Mouse (Mus musculus) MEL (cell line): Measurements from ENCODE around the gene Rorb. TPM values are rescaled to one million over a fixed set of nuclear protein-coding genes. Genes with fewer than 3 reads are reported as not detected.

Experiments used
- DNase-seq: peaks from one replicate; pipeline ENCODE4 v3.0.0; 2011; ENCODE audit warnings: low read depth, low spot score
- H3K27ac ChIP-seq: 2 replicates; pipeline ENCODE4 v1.5.1; 2012; ENCODE audit warnings: low read depth, mild to moderate bottlenecking, control low read depth, low read length, moderate library complexity; ENCODE audit not compliant: control insufficient read depth
- H3K27me3 ChIP-seq, 2 experiments: fragments of 150-350 bp in 1 of 2; sonication (generic) in 1 of 2; 2 replicates each; pipeline ENCODE4 v1.6.1; 2012; ENCODE audit warnings: low read length in 2 of 2, mild to moderate bottlenecking in 2 of 2, improper control_type of control experiment in 1 of 2, moderate library complexity in 1 of 2; ENCODE audit not compliant: insufficient read depth in 2 of 2, control insufficient read depth in 1 of 2
- H3K36me3 ChIP-seq, 2 experiments: 2 replicates each; pipeline ENCODE4 v1.6.1; 2012 to 2014; ENCODE audit warnings: low read length in 2 of 2, improper control_type of control experiment in 1 of 2, inconsistent platforms in 1 of 2, mild to moderate bottlenecking in 1 of 2; ENCODE audit not compliant: insufficient read depth in 2 of 2, control insufficient read depth in 1 of 2
- H3K4me1 ChIP-seq, 2 experiments: fragments of 150-350 bp in 1 of 2; sonication (generic) in 1 of 2; 2 replicates each; pipeline ENCODE4 v1.6.1; 2012; ENCODE audit warnings: low read length in 2 of 2, improper control_type of control experiment in 1 of 2, mild to moderate bottlenecking in 1 of 2; ENCODE audit not compliant: insufficient read depth in 2 of 2, control insufficient read depth in 1 of 2
- H3K4me3 ChIP-seq, 2 experiments: fragments of 150-350 bp in 1 of 2; sonication (generic) in 1 of 2; 2 replicates each; pipeline ENCODE4 v1.5.1; 2012; ENCODE audit warnings: low read depth in 2 of 2, low read length in 2 of 2, mild to moderate bottlenecking in 2 of 2, moderate library complexity in 2 of 2, control low read depth in 1 of 2, improper control_type of control experiment in 1 of 2; ENCODE audit not compliant: control insufficient read depth in 1 of 2, insufficient read depth in 1 of 2
- H3K79me2 ChIP-seq: 2 replicates; pipeline ENCODE4 v1.6.1; 2012; ENCODE audit warnings: mild to moderate bottlenecking, low read length, moderate library complexity; ENCODE audit not compliant: control insufficient read depth, poor library complexity, insufficient read depth
- H3K9ac ChIP-seq: 2 replicates; pipeline ENCODE4 v1.6.1; 2012; ENCODE audit warnings: low read depth, mild to moderate bottlenecking, control low read depth, low read length, moderate library complexity; ENCODE audit not compliant: control insufficient read depth, poor library complexity, severe bottlenecking
- H3K9me3 ChIP-seq: fragments of 150-350 bp; sonication (generic); replicated peaks from 2 replicates; pipeline ENCODE4 v1.6.1; 2012; ENCODE audit warnings: mild to moderate bottlenecking, low read length, improper control_type of control experiment, moderate library complexity; ENCODE audit not compliant: insufficient read depth
- CTCF ChIP-seq, 3 experiments: IDR thresholded peaks in 2 of 3; conservative IDR thresholded peaks in 1 of 3; 2 replicates each; pipeline ENCODE4 v1.5.1; 2011 to 2012; ENCODE audit warnings: low read length in 3 of 3, low read depth in 2 of 3, mild to moderate bottlenecking in 2 of 3, improper control_type of control experiment in 1 of 3, inconsistent platforms in 1 of 3, mixed read lengths in 1 of 3, moderate library complexity in 1 of 3; ENCODE audit not compliant: control insufficient read depth in 1 of 3, insufficient read depth in 1 of 3, poor library complexity in 1 of 3, severe bottlenecking in 1 of 3
- E2F4 ChIP-seq: IDR thresholded peaks from 2 replicates; pipeline ENCODE4 v1.6.1; 2011; ENCODE audit warnings: low read depth, low read length, improper control_type of control experiment, borderline replicate concordance
- ETS1 ChIP-seq: IDR thresholded peaks from 2 replicates; pipeline ENCODE4 v1.6.1; 2012; ENCODE audit warnings: low read depth, mild to moderate bottlenecking, inconsistent platforms, low read length, improper control_type of control experiment, moderate library complexity
- GABPA ChIP-seq: IDR thresholded peaks from 2 replicates; pipeline ENCODE4 v1.6.1; 2012; ENCODE audit warnings: low read depth, mild to moderate bottlenecking, inconsistent platforms, low read length, improper control_type of control experiment, moderate library complexity
- GATA1 ChIP-seq: IDR thresholded peaks from 2 replicates; pipeline ENCODE4 v1.6.1; 2011; ENCODE audit warnings: low read depth, low read length, improper control_type of control experiment
- KAT2A ChIP-seq: conservative IDR thresholded peaks from 2 replicates; pipeline ENCODE4 v1.6.1; 2012; ENCODE audit warnings: low read depth, low read length, improper control_type of control experiment, inconsistent platforms
- MAX ChIP-seq: IDR thresholded peaks from 2 replicates; pipeline ENCODE4 v1.6.1; 2011; ENCODE audit warnings: low read length, improper control_type of control experiment
- MYB ChIP-seq: IDR thresholded peaks from 2 replicates; pipeline ENCODE4 v1.6.1; 2011; ENCODE audit warnings: mild to moderate bottlenecking, low read depth, low read length, improper control_type of control experiment
- MYC ChIP-seq: IDR thresholded peaks from 2 replicates; pipeline ENCODE4 v1.6.1; 2011; ENCODE audit warnings: low read depth, mild to moderate bottlenecking, low read length, improper control_type of control experiment, moderate library complexity
- NELFE ChIP-seq: IDR thresholded peaks from 2 replicates; pipeline ENCODE4 v1.6.1; 2011; ENCODE audit warnings: low read depth, low read length, improper control_type of control experiment
- NRF1 ChIP-seq: IDR thresholded peaks from 2 replicates; pipeline ENCODE4 v1.6.1; 2014; ENCODE audit warnings: low read depth, mild to moderate bottlenecking, inconsistent platforms, low read length, improper control_type of control experiment, moderate library complexity; ENCODE audit not compliant: poor library complexity, insufficient read depth, severe bottlenecking
- POLR2AphosphoS5 ChIP-seq: IDR thresholded peaks from 2 replicates; pipeline ENCODE4 v1.6.1; 2012; ENCODE audit warnings: low read depth, borderline replicate concordance, mild to moderate bottlenecking, inconsistent platforms, low read length, moderate library complexity, mixed read lengths
- RAD21 ChIP-seq: IDR thresholded peaks from 2 replicates; pipeline ENCODE4 v1.6.1; 2011; ENCODE audit warnings: mild to moderate bottlenecking, low read depth, low read length, improper control_type of control experiment
- SMC3 ChIP-seq: IDR thresholded peaks from 2 replicates; pipeline ENCODE4 v1.6.1; 2011; ENCODE audit warnings: low read depth, low read length, improper control_type of control experiment
- USF1 ChIP-seq: IDR thresholded peaks from 2 replicates; pipeline ENCODE4 v1.6.1; 2014; ENCODE audit warnings: low read depth, mild to moderate bottlenecking, inconsistent platforms, low read length, improper control_type of control experiment, moderate library complexity
- USF2 ChIP-seq, 2 experiments: IDR thresholded peaks; 2 replicates each; pipeline ENCODE4 v1.6.1; 2011 to 2012; ENCODE audit warnings: improper control_type of control experiment in 2 of 2, low read length in 2 of 2, borderline replicate concordance in 1 of 2, inconsistent platforms in 1 of 2, low read depth in 1 of 2, mild to moderate bottlenecking in 1 of 2; ENCODE audit not compliant: insufficient read depth in 1 of 2
- ZC3H11A ChIP-seq: IDR thresholded peaks from 2 replicates; pipeline ENCODE4 v1.6.1; 2012; ENCODE audit warnings: low read depth, mild to moderate bottlenecking, inconsistent platforms, low read length, improper control_type of control experiment
- ZKSCAN1 ChIP-seq: IDR thresholded peaks from 2 replicates; pipeline ENCODE4 v1.6.1; 2012; ENCODE audit warnings: low read depth, mild to moderate bottlenecking, inconsistent platforms, low read length, improper control_type of control experiment, moderate library complexity
- ZMIZ1 ChIP-seq: IDR thresholded peaks from 2 replicates; pipeline ENCODE4 v1.6.1; 2012; ENCODE audit warnings: low read depth, mild to moderate bottlenecking, inconsistent platforms, low read length, improper control_type of control experiment, moderate library complexity
- ZNF384 ChIP-seq: IDR thresholded peaks from 2 replicates; pipeline ENCODE4 v1.6.1; 2012; ENCODE audit warnings: low read depth, mild to moderate bottlenecking, inconsistent platforms, low read length, improper control_type of control experiment
- polyA plus RNA-seq, 2 experiments: library from polyadenylated mRNA; stranded (reverse) in 1 of 2; unstranded in 1 of 2; fragments of >175 nt in 1 of 2; fragments of >200 nt in 1 of 2; gene quantifications; 2 replicates each; pipeline versions ENCODE4 v1.2.1 to v1.2.4; 2012; ENCODE audit warnings: low replicate concordance in 2 of 2, low read depth in 1 of 2; ENCODE audit not compliant: insufficient read length in 2 of 2, insufficient read depth in 1 of 2, missing spikeins in 1 of 2
- total RNA-seq: library from RNA; depleted of rRNA; stranded (reverse); fragments of 300-350 nt; gene quantifications from 2 replicates; pipeline ENCODE4 v1.2.3, GENCODE M21; 2012

The Rorb gene
- total and polyA plus RNA-seq, 3 experiments, result not detected

GRCm38 (mm10) chr19:19108596-19109381, 2.2 kb downstream of the Rorb start:
- DNase-seq, result no peak
- Histone ChIP-seq H3K36me3 (no peaks in the 10 kb centered on the region), H3K27ac (no peak overlapping the region), H3K9ac (no peak overlapping the region), H3K79me2 (no peaks in the 10 kb centered on the region), H3K27me3 (no peaks in the 10 kb centered on the region), H3K4me3 (no peak overlapping the region), H3K4me1 (no peaks in the 10 kb centered on the region), H3K9me3 (no peaks in the 10 kb centered on the region)
- no peak for TF ChIP-seq USF2 (IDR thresholded peaks at IDR 0.05; ENCODE audit: borderline replicate concordance in 1 of 2, insufficient read depth in 1 of 2, low read depth in 1 of 2, low read length in 2 of 2)
- TF ChIP-seq ZNF384, result no peak
- TF ChIP-seq RAD21, result no peak
- TF ChIP-seq NRF1, result no peak
- no peak for TF ChIP-seq USF1
- no peak for TF ChIP-seq ZMIZ1
- TF ChIP-seq ZKSCAN1, result no peak
- TF ChIP-seq GATA1, result no peak
- no peak for TF ChIP-seq ZC3H11A
- TF ChIP-seq MAX, result no peak
- no peak for TF ChIP-seq E2F4
- no peak for TF ChIP-seq CTCF (IDR thresholded peaks at IDR 0.05 in 2 of 3, conservative IDR thresholded peaks at IDR 0.05 in 1 of 3; ENCODE audit: control insufficient read depth in 1 of 3, insufficient read depth in 1 of 3, low read depth in 2 of 3, low read length in 3 of 3, poor library complexity in 1 of 3, severe bottlenecking in 1 of 3)
- no peak for TF ChIP-seq MYB
- no peak for TF ChIP-seq SMC3
- no peak for TF ChIP-seq POLR2AphosphoS5
- no peak for TF ChIP-seq NELFE

GRCm38 (mm10) chr19:19104581-19104980, 6.4 kb downstream of the Rorb start:
- Histone ChIP-seq H3K79me2 (no peaks in the 10 kb centered on the region), H3K9me3 (no peaks in the 10 kb centered on the region), H3K36me3 (no peaks in the 10 kb centered on the region), H3K4me3 (no peak overlapping the region), H3K27me3 (no peaks in the 10 kb centered on the region), H3K4me1 (no peaks in the 10 kb centered on the region), H3K27ac (no peak overlapping the region), H3K9ac (no peak overlapping the region)
- no peak for TF ChIP-seq SMC3
- TF ChIP-seq ZMIZ1, result no peak
- TF ChIP-seq GABPA, result no peak
- no peak for TF ChIP-seq USF2 (IDR thresholded peaks at IDR 0.05; ENCODE audit: borderline replicate concordance in 1 of 2, insufficient read depth in 1 of 2, low read depth in 1 of 2, low read length in 2 of 2)
- TF ChIP-seq ETS1, result no peak
- no peak for TF ChIP-seq KAT2A
- no peak for TF ChIP-seq POLR2AphosphoS5
- no peak for TF ChIP-seq USF1
- TF ChIP-seq NRF1, result no peak
- no peak for TF ChIP-seq MYC
- DNase-seq, result no peak
